Mouse (Mus musculus) adrenal gland, postnatal 4 days (tissue): Measurements from ENCODE around the gene Vps35. TPM values are rescaled to one million over a fixed set of nuclear protein-coding genes. Genes with fewer than 3 reads are reported as not detected.

Experiments used
- DNase-seq, 2 experiments: peaks; one replicate each; pipeline ENCODE4 v3.0.0; 2021 to 2022; ENCODE audit warnings: low spot score in 2 of 2, mixed read lengths in 2 of 2
- long read RNA-seq, 2 experiments: library from polyadenylated mRNA; stranded (forward); transcript quantifications; one replicate each; pipeline ENCODE4 v2.0.0; 2021
- total RNA-seq, 2 experiments: library from RNA; stranded (reverse); gene quantifications; 2 replicates each; pipeline ENCODE4 v1.2.3; 2021

Gene Vps35
- total RNA-seq: 10 to 100 TPM; 86.3 to 94.8 TPM
- long read RNA-seq, experiment 1, transcript Vps35-201 (17 exons, 3,474 nt): major isoform, 65 of 69 reads
- long read RNA-seq, experiment 1, partial matches to known transcripts: 2 of 69 reads
- long read RNA-seq, experiment 1, other reads (novel, unspliced or antisense): 2 of 69 reads
- long read RNA-seq, experiment 2, transcript Vps35-201 (17 exons, 3,474 nt): major isoform, 236 of 273 reads
- long read RNA-seq, experiment 2, partial matches to known transcripts: 24 of 273 reads
- long read RNA-seq, experiment 2, other reads (novel, unspliced or antisense): 13 of 273 reads

GRCm38 (mm10) chr8:85299434-85300077 lies at the start of gene Vps35, which contains the start of gene Orc6:
Vps35 (minus strand) TSS chr8:85299802.
Orc6 (plus strand) TSS chr8:85299632.
- DNase-seq: peak; percentile 89 to 95

- DNase-seq: no peak
Observed at GRCm38 (mm10) chr8:85339871-85340573, 40.4 kb upstream of the Vps35 start.

GRCm38 (mm10) chr8:85337681-85338080 lies 38.1 kb upstream of the Vps35 start:
- DNase-seq: no peak

GRCm38 (mm10) chr8:85336211-85336933 lies 36.8 kb upstream of the Vps35 start:
- DNase-seq: no peak

- DNase-seq: no peak
Observed at GRCm38 (mm10) chr8:85335105-85335504, 35.5 kb upstream of the Vps35 start.

- DNase-seq: no peak
Observed at GRCm38 (mm10) chr8:85329506-85329905, 29.9 kb upstream of the Vps35 start.

- no peak for DNase-seq
Observed at GRCm38 (mm10) chr8:85327036-85327435, 27.4 kb upstream of the Vps35 start.

- no peak for DNase-seq
Observed at GRCm38 (mm10) chr8:85323084-85323483, 23.5 kb upstream of the Vps35 start.

- DNase-seq: no peak
Observed at GRCm38 (mm10) chr8:85321981-85322380, 22.4 kb upstream of the Vps35 start.

- DNase-seq: no peak
Observed at GRCm38 (mm10) chr8:85318534-85318933, 18.9 kb upstream of the Vps35 start.

GRCm38 (mm10) chr8:85313036-85313435 lies 13.4 kb upstream of the Vps35 start:
- DNase-seq: no peak

- DNase-seq: no peak
Observed at GRCm38 (mm10) chr8:85311743-85312142, 12.1 kb upstream of the Vps35 start.

GRCm38 (mm10) chr8:85308564-85308963 lies 9.0 kb upstream of the Vps35 start:
- DNase-seq: no peak

GRCm38 (mm10) chr8:85303531-85303930 lies 3.9 kb upstream of the Vps35 start:
- DNase-seq: no peak

- DNase-seq: no peak
Observed at GRCm38 (mm10) chr8:85302931-85303330, 3.3 kb upstream of the Vps35 start.

- DNase-seq: no peak
Observed at GRCm38 (mm10) chr8:85301941-85302340, 2.3 kb upstream of the Vps35 start.

GRCm38 (mm10) chr8:85298600-85299433 lies 785 bp downstream of the Vps35 start:
- DNase-seq: no peak

- no peak for DNase-seq
Observed at GRCm38 (mm10) chr8:85286846-85287245, 12.8 kb downstream of the Vps35 start.

GRCm38 (mm10) chr8:85227297-85227696 lies 72.3 kb downstream of the Vps35 start:
- DNase-seq: no peak

GRCm38 (mm10) chr8:85225688-85226087 lies 73.9 kb downstream of the Vps35 start, which contains the start of gene Olfr371:
Olfr371 (plus strand) TSS chr8:85225988.
- DNase-seq: no peak
